Mouse (Mus musculus): ENCODE data around the gene Phkg2. TPM values are rescaled to one million over a fixed set of nuclear protein-coding genes. Genes with fewer than 3 reads are reported as not detected.

Phkg2 gene
- 53.6 and 65.6 TPM in 2 replicates for polyA plus RNA-seq (2012; rRNA removed)

DNA sequence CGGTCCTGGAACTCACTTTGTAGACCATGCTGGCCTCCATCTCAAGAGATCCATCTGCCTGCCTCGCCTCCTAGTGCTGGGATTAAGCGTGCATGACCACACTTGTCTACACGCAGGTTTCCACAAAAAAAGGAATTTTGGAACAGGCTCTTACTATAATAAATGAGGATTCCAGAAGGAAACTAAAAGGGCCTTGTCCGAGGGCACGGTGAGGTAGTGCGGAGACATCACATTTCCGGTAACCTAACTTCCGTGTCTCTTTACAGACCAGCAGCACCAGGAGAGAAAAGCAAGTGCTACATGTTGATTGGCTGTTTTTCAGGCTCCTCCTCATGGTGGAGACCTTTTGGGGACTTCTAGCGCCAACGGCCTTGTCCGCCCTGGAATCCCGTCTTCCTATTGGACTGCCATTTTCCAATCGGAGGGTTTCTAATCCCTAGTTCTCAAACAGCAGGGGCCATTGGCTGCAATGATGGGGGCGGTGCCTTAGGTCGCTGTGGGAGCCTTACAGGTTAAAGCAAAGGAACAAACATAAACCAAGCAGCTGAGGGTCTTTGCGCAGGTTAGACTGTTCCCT is at the start of gene Phkg2:
Gene Phkg2, plus strand, starts transcription at position 446 of the 577 bp plus-strand sequence.
- peak within 1 kb of the TSS; percentile 86 for H3K4me3 ChIP-seq (ENCODE audit: insufficient read depth, low read depth, low read length)
- H3K27me3 ChIP-seq (replicated peaks; ENCODE audit: control insufficient read depth, insufficient read depth, low read length): no peaks in the 10 kb centered on the region
- TF ChIP-seq CTCF (conservative IDR thresholded peaks at IDR 0.05; ENCODE audit: insufficient read depth, insufficient read length, low read depth, low read length) (no peak), POLR2A (IDR thresholded peaks at IDR 0.05; ENCODE audit: low read depth, low read length) (no peak)
- no peaks in the 10 kb centered on the region for H3K36me3 ChIP-seq (ENCODE audit: control insufficient read depth, insufficient read depth, low read length)
- WGBS: under 1% methylated on average over 17 of the region's 17 CpGs
- DNase-seq: peak; percentile 99
- peak within 1 kb of the TSS; percentile 61 for H3K27ac ChIP-seq (ENCODE audit: insufficient read depth, low read depth, low read length)
- H3K4me1 ChIP-seq (ENCODE audit: control insufficient read depth, insufficient read depth, low read length): peaks cover 5% of the 10 kb centered on the region; the same call in 1 of the 2 replicates

GRCm38 (mm10) chr7:127541671-127542070 is 31.5 kb upstream of the Phkg2 start:
- no peak for DNase-seq
- H3K27ac ChIP-seq (ENCODE audit: insufficient read depth, low read depth, low read length): no peak overlapping the region
- TF ChIP-seq POLR2A (IDR thresholded peaks at IDR 0.05; ENCODE audit: low read depth, low read length): no peak
- no peak for TF ChIP-seq CTCF (conservative IDR thresholded peaks at IDR 0.05; ENCODE audit: insufficient read depth, insufficient read length, low read depth, low read length)
- H3K36me3 ChIP-seq (ENCODE audit: control insufficient read depth, insufficient read depth, low read length): peaks cover 27% of the 10 kb centered on the region
- H3K4me1 ChIP-seq (ENCODE audit: control insufficient read depth, insufficient read depth, low read length): no peaks in the 10 kb centered on the region
- WGBS: 89% methylated on average over 3 of the region's 3 CpGs
- no peak overlapping the region for H3K4me3 ChIP-seq (ENCODE audit: insufficient read depth, low read depth, low read length)
- no peaks in the 10 kb centered on the region for H3K27me3 ChIP-seq (replicated peaks; ENCODE audit: control insufficient read depth, insufficient read depth, low read length)

DNA sequence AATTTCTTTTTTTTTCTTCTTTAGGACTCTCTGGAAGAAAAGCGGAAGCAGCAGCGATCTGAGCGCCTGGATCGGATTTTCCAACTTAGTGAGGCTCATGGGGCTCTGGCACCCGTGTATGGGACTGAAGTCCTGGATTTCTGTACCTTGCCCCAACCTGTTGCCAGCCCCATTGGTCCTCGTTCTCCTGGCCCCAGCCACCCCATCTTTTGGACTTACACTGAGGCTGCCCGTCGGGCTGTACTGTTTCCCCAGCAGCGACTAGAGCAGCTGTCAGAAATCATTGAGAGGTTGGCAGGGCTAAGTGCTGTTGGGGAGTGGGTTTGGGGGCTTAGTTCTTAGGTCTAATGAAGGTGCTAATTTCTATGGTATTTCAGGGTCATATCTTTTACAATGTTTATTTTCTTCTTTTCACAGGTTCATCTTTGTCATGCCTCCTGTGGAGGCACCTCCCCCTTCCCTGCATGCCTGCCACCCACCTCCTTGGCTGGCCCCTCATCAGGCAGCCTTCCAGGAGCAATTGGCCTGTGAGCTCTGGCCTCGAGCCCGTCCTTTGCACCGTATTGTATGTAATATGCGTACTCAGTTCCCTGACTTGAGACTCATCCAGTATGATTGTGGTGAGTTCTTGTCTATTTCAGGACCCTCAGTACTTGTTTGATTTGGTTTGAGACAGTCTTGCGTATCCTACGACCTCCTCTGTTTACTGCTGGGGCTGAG is 23.9 kb upstream of the Phkg2 start:
- 78% methylated on average over 15 of the region's 15 CpGs for WGBS
- TF ChIP-seq POLR2A (IDR thresholded peaks at IDR 0.05; ENCODE audit: low read depth, low read length) (no peak), CTCF (conservative IDR thresholded peaks at IDR 0.05; ENCODE audit: insufficient read depth, insufficient read length, low read depth, low read length) (no peak)
- no peak overlapping the region for H3K4me3 ChIP-seq (ENCODE audit: insufficient read depth, low read depth, low read length)
- peak; percentile 27 for DNase-seq
- H3K27ac ChIP-seq (ENCODE audit: insufficient read depth, low read depth, low read length): no peak overlapping the region
- peaks cover 20% of the 10 kb centered on the region for H3K36me3 ChIP-seq (ENCODE audit: control insufficient read depth, insufficient read depth, low read length)
- no peaks in the 10 kb centered on the region for H3K27me3 ChIP-seq (replicated peaks; ENCODE audit: control insufficient read depth, insufficient read depth, low read length)
- no peaks in the 10 kb centered on the region for H3K4me1 ChIP-seq (ENCODE audit: control insufficient read depth, insufficient read depth, low read length)

- H3K36me3 ChIP-seq (ENCODE audit: control insufficient read depth, insufficient read depth, low read length): peaks cover 22% of the 10 kb centered on the region
- no peaks in the 10 kb centered on the region for H3K4me1 ChIP-seq (ENCODE audit: control insufficient read depth, insufficient read depth, low read length)
- H3K4me3 ChIP-seq (ENCODE audit: insufficient read depth, low read depth, low read length): no peak overlapping the region
- TF ChIP-seq CTCF (conservative IDR thresholded peaks at IDR 0.05; ENCODE audit: insufficient read depth, insufficient read length, low read depth, low read length): no peak
- TF ChIP-seq POLR2A (IDR thresholded peaks at IDR 0.05; ENCODE audit: low read depth, low read length): no peak
- no peaks in the 10 kb centered on the region for H3K27me3 ChIP-seq (replicated peaks; ENCODE audit: control insufficient read depth, insufficient read depth, low read length)
- 90% methylated on average over 8 of the region's 8 CpGs for WGBS
- no peak for DNase-seq
- H3K27ac ChIP-seq (ENCODE audit: insufficient read depth, low read depth, low read length): no peak overlapping the region
Observed at GRCm38 (mm10) chr7:127551558-127551957, 21.6 kb upstream of the Phkg2 start.

- H3K27me3 ChIP-seq (replicated peaks; ENCODE audit: control insufficient read depth, insufficient read depth, low read length): no peaks in the 10 kb centered on the region
- DNase-seq: no peak
- 97% methylated on average over 11 of the region's 11 CpGs for WGBS
- H3K4me3 ChIP-seq (ENCODE audit: insufficient read depth, low read depth, low read length): no peak overlapping the region
- H3K4me1 ChIP-seq (ENCODE audit: control insufficient read depth, insufficient read depth, low read length): no peaks in the 10 kb centered on the region
- H3K36me3 ChIP-seq (ENCODE audit: control insufficient read depth, insufficient read depth, low read length): peaks cover 12% of the 10 kb centered on the region
- TF ChIP-seq CTCF (conservative IDR thresholded peaks at IDR 0.05; ENCODE audit: insufficient read depth, insufficient read length, low read depth, low read length): no peak
- TF ChIP-seq POLR2A (IDR thresholded peaks at IDR 0.05; ENCODE audit: low read depth, low read length): no peak
- H3K27ac ChIP-seq (ENCODE audit: insufficient read depth, low read depth, low read length): no peak overlapping the region
Observed at GRCm38 (mm10) chr7:127560580-127560979, 12.6 kb upstream of the Phkg2 start.

GRCm38 (mm10) chr7:127561340-127561858 is 11.7 kb upstream of the Phkg2 start, which contains the start of gene Tmem265:
TSS of gene Tmem265 (plus strand) at chr7:127561390.
- Histone ChIP-seq H3K4me3 (ENCODE audit: insufficient read depth, low read depth, low read length) (no peak within 1 kb of the TSS), H3K27ac (ENCODE audit: insufficient read depth, low read depth, low read length) (no peak within 1 kb of the TSS), H3K4me1 (ENCODE audit: control insufficient read depth, insufficient read depth, low read length) (no peaks in the 10 kb centered on the region), H3K36me3 (ENCODE audit: control insufficient read depth, insufficient read depth, low read length) (peaks cover 15% of the 10 kb centered on the region), H3K27me3 (replicated peaks; ENCODE audit: control insufficient read depth, insufficient read depth, low read length) (no peaks in the 10 kb centered on the region)
- TF ChIP-seq POLR2A (IDR thresholded peaks at IDR 0.05; ENCODE audit: low read depth, low read length): no peak
- TF ChIP-seq CTCF (conservative IDR thresholded peaks at IDR 0.05; ENCODE audit: insufficient read depth, insufficient read length, low read depth, low read length): no peak
- 69% methylated on average over 5 of the region's 5 CpGs for WGBS
- peak; percentile 35 for DNase-seq

All from kidney, adult 2 months (tissue).